Mouse (Mus musculus): ENCODE results near the gene Etl4. TPM values are rescaled to one million over a fixed set of nuclear protein-coding genes. Genes with fewer than 3 reads are reported as not detected.
A peak's percentile ranks its signal among the peaks of the same experiment; 100 is the strongest.

The Etl4 gene
- polyA plus RNA-seq, 1 experiment from 2014 or later, result 5.0 TPM

GRCm38 (mm10) chr2:20417998-20418397 lies 508.4 kb downstream of the Etl4 start:
- peaks cover 4% of the 10 kb centered on the region; the same call in 1 of the 2 replicates for H3K4me1 ChIP-seq (replicated peaks)
- WGBS, result 88% methylated on average over 6 of the region's 6 CpGs
- H3K4me2 ChIP-seq, result no peak overlapping the region
- no peaks in the 10 kb centered on the region for H3K27me3 ChIP-seq
- no peak overlapping the region for H3K9ac ChIP-seq
- ATAC-seq (ENCODE audit: low FRiP score, low read depth), result no peak
- no peak overlapping the region for H3K27ac ChIP-seq (replicated peaks)
- no peak overlapping the region for H3K4me3 ChIP-seq
- no peaks in the 10 kb centered on the region for H3K9me3 ChIP-seq
- no peaks in the 10 kb centered on the region for H3K36me3 ChIP-seq

GRCm38 (mm10) chr2:20419975-20420374 lies 510.4 kb downstream of the Etl4 start:
- no peak overlapping the region for H3K4me3 ChIP-seq
- peaks cover 4% of the 10 kb centered on the region; the same call in 1 of the 2 replicates for H3K4me1 ChIP-seq (replicated peaks)
- no peak overlapping the region for H3K4me2 ChIP-seq
- no peaks in the 10 kb centered on the region for H3K9me3 ChIP-seq
- no peak overlapping the region for H3K9ac ChIP-seq
- no peak overlapping the region for H3K27ac ChIP-seq (replicated peaks)
- no peaks in the 10 kb centered on the region for H3K36me3 ChIP-seq
- no peaks in the 10 kb centered on the region for H3K27me3 ChIP-seq
- 35% methylated on average over 6 of the region's 6 CpGs for WGBS
- peak; percentile 68; the same call in 1 of the 2 replicates for ATAC-seq (ENCODE audit: low FRiP score, low read depth)

GRCm38 (mm10) chr2:20422275-20422674 lies 512.7 kb downstream of the Etl4 start:
- Histone ChIP-seq H3K9me3 (no peaks in the 10 kb centered on the region), H3K4me2 (no peak overlapping the region), H3K27me3 (no peaks in the 10 kb centered on the region), H3K4me1 (replicated peaks) (peaks cover 4% of the 10 kb centered on the region; the same call in 1 of the 2 replicates), H3K27ac (replicated peaks) (no peak overlapping the region), H3K4me3 (no peak overlapping the region), H3K9ac (no peak overlapping the region), H3K36me3 (no peaks in the 10 kb centered on the region)
- no peak for ATAC-seq (ENCODE audit: low FRiP score, low read depth)
- WGBS, result 41% methylated on average over 4 of the region's 4 CpGs

- Histone ChIP-seq H3K27me3 (no peaks in the 10 kb centered on the region), H3K27ac (replicated peaks) (no peak overlapping the region), H3K4me2 (no peak overlapping the region), H3K4me3 (no peak overlapping the region), H3K4me1 (replicated peaks) (no peaks in the 10 kb centered on the region), H3K36me3 (no peaks in the 10 kb centered on the region), H3K9me3 (no peaks in the 10 kb centered on the region), H3K9ac (no peak overlapping the region)
- WGBS, result 91% methylated on average over 2 of the region's 2 CpGs
- no peak for ATAC-seq (ENCODE audit: low FRiP score, low read depth)
These were observed 524.1 kb downstream of the Etl4 start for GRCm38 (mm10) chr2:20433656-20434055.

- Histone ChIP-seq H3K4me2 (no peak overlapping the region), H3K4me3 (no peak overlapping the region), H3K9ac (no peak overlapping the region), H3K36me3 (no peaks in the 10 kb centered on the region), H3K4me1 (replicated peaks) (no peaks in the 10 kb centered on the region), H3K9me3 (no peaks in the 10 kb centered on the region), H3K27me3 (no peaks in the 10 kb centered on the region), H3K27ac (replicated peaks) (no peak overlapping the region)
- ATAC-seq (ENCODE audit: low FRiP score, low read depth), result no peak
- 85% methylated on average over 4 of the region's 4 CpGs for WGBS
These were observed 526.0 kb downstream of the Etl4 start for GRCm38 (mm10) chr2:20435530-20435929.

- H3K4me2 ChIP-seq, result no peak overlapping the region
- no peaks in the 10 kb centered on the region for H3K27me3 ChIP-seq
- H3K9me3 ChIP-seq, result no peaks in the 10 kb centered on the region
- H3K4me1 ChIP-seq (replicated peaks), result no peaks in the 10 kb centered on the region
- no peaks in the 10 kb centered on the region for H3K36me3 ChIP-seq
- WGBS, result 95% methylated on average over 2 of the region's 2 CpGs
- no peak for ATAC-seq (ENCODE audit: low FRiP score, low read depth)
- H3K9ac ChIP-seq, result no peak overlapping the region
- no peak overlapping the region for H3K4me3 ChIP-seq
- no peak overlapping the region for H3K27ac ChIP-seq (replicated peaks)
These were observed 533.2 kb downstream of the Etl4 start for GRCm38 (mm10) chr2:20442731-20443130.

GRCm38 (mm10) chr2:20443671-20444440 lies 534.3 kb downstream of the Etl4 start:
- no peaks in the 10 kb centered on the region for H3K9me3 ChIP-seq
- no peaks in the 10 kb centered on the region for H3K27me3 ChIP-seq
- no peaks in the 10 kb centered on the region for H3K4me1 ChIP-seq (replicated peaks)
- no peak overlapping the region for H3K4me3 ChIP-seq
- ATAC-seq (ENCODE audit: low FRiP score, low read depth), result no peak
- 68% methylated on average over 10 of the region's 10 CpGs for WGBS
- H3K27ac ChIP-seq (replicated peaks), result no peak overlapping the region
- H3K36me3 ChIP-seq, result no peaks in the 10 kb centered on the region
- H3K9ac ChIP-seq, result no peak overlapping the region
- no peak overlapping the region for H3K4me2 ChIP-seq

GRCm38 (mm10) chr2:20445156-20446155 lies 535.9 kb downstream of the Etl4 start:
- 65% methylated on average over 17 of the region's 17 CpGs for WGBS
- Histone ChIP-seq H3K36me3 (no peaks in the 10 kb centered on the region), H3K27me3 (no peaks in the 10 kb centered on the region), H3K4me3 (no peak overlapping the region), H3K9ac (no peak overlapping the region), H3K4me2 (no peak overlapping the region), H3K4me1 (replicated peaks) (no peaks in the 10 kb centered on the region), H3K27ac (replicated peaks) (no peak overlapping the region), H3K9me3 (no peaks in the 10 kb centered on the region)
- no peak for ATAC-seq (ENCODE audit: low FRiP score, low read depth)

GRCm38 (mm10) chr2:20446180-20446579 lies 536.6 kb downstream of the Etl4 start:
- no peaks in the 10 kb centered on the region for H3K9me3 ChIP-seq
- WGBS, result 81% methylated on average over 4 of the region's 4 CpGs
- no peaks in the 10 kb centered on the region for H3K27me3 ChIP-seq
- no peak overlapping the region for H3K9ac ChIP-seq
- no peaks in the 10 kb centered on the region for H3K4me1 ChIP-seq (replicated peaks)
- no peaks in the 10 kb centered on the region for H3K36me3 ChIP-seq
- no peak overlapping the region for H3K4me2 ChIP-seq
- H3K4me3 ChIP-seq, result no peak overlapping the region
- no peak overlapping the region for H3K27ac ChIP-seq (replicated peaks)
- ATAC-seq (ENCODE audit: low FRiP score, low read depth), result no peak

GRCm38 (mm10) chr2:20450945-20451344 lies 541.4 kb downstream of the Etl4 start:
- Histone ChIP-seq H3K27me3 (no peaks in the 10 kb centered on the region), H3K4me2 (no peak overlapping the region), H3K36me3 (no peaks in the 10 kb centered on the region), H3K27ac (replicated peaks) (no peak overlapping the region), H3K4me3 (no peak overlapping the region), H3K4me1 (replicated peaks) (no peaks in the 10 kb centered on the region), H3K9ac (no peak overlapping the region), H3K9me3 (no peaks in the 10 kb centered on the region)
- WGBS, result 45% methylated on average over 3 of the region's 3 CpGs
- ATAC-seq (ENCODE audit: low FRiP score, low read depth), result no peak

GRCm38 (mm10) chr2:20453506-20454206 lies 544.1 kb downstream of the Etl4 start:
- Histone ChIP-seq H3K9ac (no peak overlapping the region), H3K4me1 (replicated peaks) (no peaks in the 10 kb centered on the region), H3K9me3 (no peaks in the 10 kb centered on the region), H3K4me3 (no peak overlapping the region), H3K4me2 (no peak overlapping the region), H3K36me3 (no peaks in the 10 kb centered on the region), H3K27me3 (no peaks in the 10 kb centered on the region), H3K27ac (replicated peaks) (no peak overlapping the region)
- WGBS, result 75% methylated on average over 3 of the region's 3 CpGs
- ATAC-seq (ENCODE audit: low FRiP score, low read depth), result no peak
